Mouse (Mus musculus) frontal cortex, postnatal 36 days (tissue): ENCODE measurements around the gene Gjc3.
"Not testable (repeated sequence)": the region's sequence is repeated elsewhere in the genome, so short reads cannot be mapped to it uniquely, and the experiment has no call there.

Source experiments
- DNase-seq, 2 experiments: peaks; one replicate each; pipeline ENCODE4 v3.0.0; 2022; ENCODE audit warnings: low spot score in 2 of 2

Gjc3 gene

GRCm38 (mm10) chr5:137962945-137963344 is at the start of gene Gjc3:
Gjc3 (minus strand) TSS chr5:137963098.
- no peak for DNase-seq

GRCm38 (mm10) chr5:138012382-138012781 is 49.5 kb upstream of the Gjc3 start:
- DNase-seq: no peak

- DNase-seq: no peak
These were observed 46.5 kb upstream of the Gjc3 start for GRCm38 (mm10) chr5:138009437-138009836.

GRCm38 (mm10) chr5:137986351-137986750 is 23.5 kb upstream of the Gjc3 start:
- no peak for DNase-seq

- DNase-seq: no peak
These were observed 18.4 kb upstream of the Gjc3 start, which contains the start of gene Azgp1 for GRCm38 (mm10) chr5:137981300-137981699. Azgp1 (plus strand) TSS chr5:137981520.

- DNase-seq: no peak
These were observed 16.2 kb upstream of the Gjc3 start for GRCm38 (mm10) chr5:137979081-137979480.

- no peak for DNase-seq
These were observed 14.4 kb upstream of the Gjc3 start for GRCm38 (mm10) chr5:137977291-137977690.

- no peak for DNase-seq
These were observed 12.5 kb upstream of the Gjc3 start for GRCm38 (mm10) chr5:137975434-137975833.

GRCm38 (mm10) chr5:137974724-137975123 is 11.8 kb upstream of the Gjc3 start:
- no peak for DNase-seq

GRCm38 (mm10) chr5:137973738-137974137 is 10.8 kb upstream of the Gjc3 start:
- peak in 1 of 2 experiments; percentile 12 for DNase-seq

GRCm38 (mm10) chr5:137973161-137973560 is 10.3 kb upstream of the Gjc3 start:
- no peak for DNase-seq

- peak; percentile 7 to 16 for DNase-seq
These were observed 3.6 kb upstream of the Gjc3 start for GRCm38 (mm10) chr5:137966492-137966891.

GRCm38 (mm10) chr5:137956404-137956803 is 6.5 kb downstream of the Gjc3 start:
- no peak for DNase-seq

GRCm38 (mm10) chr5:137951218-137951617 is 11.7 kb downstream of the Gjc3 start:
- DNase-seq: peak in 1 of 2 experiments; percentile 16

- DNase-seq: no peak
These were observed 15.6 kb downstream of the Gjc3 start for GRCm38 (mm10) chr5:137947303-137947702.

- no peak for DNase-seq
These were observed 19.8 kb downstream of the Gjc3 start for GRCm38 (mm10) chr5:137943133-137943532.

- DNase-seq: no peak
These were observed 21.9 kb downstream of the Gjc3 start for GRCm38 (mm10) chr5:137940948-137941347.

- no peak for DNase-seq
These were observed 25.7 kb downstream of the Gjc3 start for GRCm38 (mm10) chr5:137937238-137937637.

- no peak for DNase-seq
These were observed 26.4 kb downstream of the Gjc3 start for GRCm38 (mm10) chr5:137936486-137936885.

- not testable (repeated sequence) for DNase-seq
These were observed 29.0 kb downstream of the Gjc3 start for GRCm38 (mm10) chr5:137933934-137934333.

- DNase-seq: no peak
These were observed 34.5 kb downstream of the Gjc3 start for GRCm38 (mm10) chr5:137928439-137928838.

- DNase-seq: no peak
These were observed 40.7 kb downstream of the Gjc3 start for GRCm38 (mm10) chr5:137922171-137922570.

- DNase-seq: no peak
These were observed 41.4 kb downstream of the Gjc3 start, which contains the start of gene Cyp3a13 for GRCm38 (mm10) chr5:137921532-137921931. Cyp3a13 (minus strand) TSS chr5:137921619.

GRCm38 (mm10) chr5:137915550-137915949 is 47.3 kb downstream of the Gjc3 start:
- no peak for DNase-seq
